Mouse (Mus musculus): ENCODE measurements around the gene Dchs1.

Dchs1 gene

DNA sequence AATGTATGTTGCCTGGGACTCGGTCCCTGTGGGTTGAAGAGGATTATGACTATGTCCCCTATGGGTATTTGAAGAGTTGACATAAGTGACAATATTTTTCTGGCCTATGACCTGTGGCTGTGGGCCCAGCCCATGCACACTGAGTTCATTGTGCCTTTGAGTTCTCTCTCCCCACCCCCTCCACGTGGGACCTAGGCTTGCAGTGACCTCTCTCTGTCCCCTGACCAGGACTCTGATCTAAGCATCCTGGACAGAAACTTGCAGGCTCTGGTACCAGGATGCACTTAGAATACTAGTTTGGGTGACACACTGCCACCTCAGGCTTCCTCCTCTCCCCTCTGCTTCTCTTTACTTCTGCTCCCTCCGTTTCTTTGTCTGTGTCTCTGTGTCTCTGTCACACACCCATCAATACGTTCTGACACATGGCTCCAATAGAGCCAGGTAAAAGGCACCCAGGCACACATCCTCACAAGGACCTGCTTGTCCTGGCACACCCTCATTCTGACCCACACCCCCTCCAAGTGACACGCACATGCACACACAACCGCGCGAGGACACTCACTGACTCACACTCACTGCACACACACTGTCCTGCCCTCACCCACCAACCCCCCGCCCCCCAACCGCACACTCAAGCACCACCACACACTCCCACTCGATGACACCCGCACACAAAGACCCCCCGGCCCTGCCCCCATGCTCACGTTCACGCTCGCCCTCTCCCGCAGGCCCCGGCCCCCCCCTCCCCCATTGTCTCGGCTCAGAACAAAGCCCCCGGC is 759 bp downstream of the Dchs1 start:
- in situ Hi-C loops (cut with MboI, MseI) = no loop called here

DNA sequence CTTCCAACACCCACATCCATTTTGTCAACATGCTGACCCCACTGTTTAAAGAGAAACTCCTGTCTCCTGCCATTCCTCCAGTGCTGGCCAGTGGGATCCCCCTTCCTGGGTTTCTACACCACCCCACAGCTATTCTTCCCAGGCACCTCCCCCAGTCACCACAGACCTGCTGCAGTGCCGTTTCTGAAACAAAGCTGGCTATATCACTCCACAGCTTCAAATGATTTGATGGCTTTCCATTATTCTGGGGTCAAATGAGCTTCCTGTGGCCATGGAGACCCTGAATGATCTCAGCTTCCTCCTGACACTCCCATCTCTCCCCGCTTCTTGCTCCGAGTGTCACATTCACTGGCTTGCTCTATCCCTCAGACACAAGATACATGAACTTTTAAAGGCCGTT is 2.9 kb downstream of the Dchs1 start:
- in situ Hi-C loops (cut with MboI, MseI) = no loop called here

DNA sequence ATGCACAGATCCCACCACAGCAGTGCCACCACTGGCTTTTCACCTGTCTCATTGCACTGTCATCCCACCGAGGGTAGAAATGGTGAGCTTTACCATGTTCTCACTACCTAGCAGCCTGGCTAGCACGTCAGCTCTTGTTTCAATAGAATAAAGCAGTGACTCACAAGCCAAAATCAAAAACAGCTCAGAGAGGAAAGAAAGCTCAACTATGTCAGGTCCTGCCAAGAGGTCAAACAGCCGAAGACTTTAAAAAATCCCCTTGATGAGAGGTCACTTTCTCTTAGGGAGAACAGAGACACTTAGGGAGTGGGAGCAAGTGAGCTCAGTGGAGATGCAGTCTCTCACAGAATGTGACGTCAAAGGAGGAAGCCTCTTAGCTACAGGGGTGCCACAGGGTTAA is 3.6 kb downstream of the Dchs1 start:
- in situ Hi-C loops (cut with MboI, MseI) = no loop called here

DNA sequence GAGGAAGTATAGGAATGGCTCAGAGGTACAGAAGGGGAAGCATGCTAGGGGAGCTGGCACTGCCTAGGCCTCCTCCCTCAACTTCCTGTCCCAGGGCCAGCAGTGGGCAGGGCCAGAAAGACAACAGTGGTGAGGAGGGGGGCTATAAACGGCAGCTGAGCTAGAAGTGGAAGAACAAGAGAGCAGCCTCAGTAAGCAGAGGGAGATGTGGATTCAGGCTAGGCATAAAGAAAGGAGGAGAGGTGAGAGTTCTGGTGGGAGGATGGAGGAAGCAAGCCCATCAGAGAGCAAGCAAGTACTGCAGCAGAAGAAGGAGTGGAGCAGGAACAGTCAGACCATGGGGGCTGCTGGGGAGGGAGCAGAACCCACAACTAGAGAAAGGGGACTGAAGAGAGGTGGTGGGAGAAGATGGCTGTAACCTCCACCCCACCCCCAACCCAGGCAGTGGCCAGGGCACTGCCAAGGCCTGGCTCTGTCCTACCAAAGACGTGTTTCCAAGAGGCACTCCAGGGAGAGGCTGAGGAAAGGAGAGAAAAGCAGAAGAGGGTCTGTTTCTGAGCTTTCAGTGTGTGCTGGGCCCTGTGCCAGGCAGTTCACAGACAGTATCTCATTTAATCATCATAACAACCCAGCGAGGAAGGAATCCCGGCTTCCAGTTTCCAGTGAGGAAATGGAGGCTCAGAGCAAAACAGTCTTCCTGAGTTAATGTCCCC is 8.7 kb downstream of the Dchs1 start:
- in situ Hi-C loops (cut with MboI, MseI) = no loop called here

DNA sequence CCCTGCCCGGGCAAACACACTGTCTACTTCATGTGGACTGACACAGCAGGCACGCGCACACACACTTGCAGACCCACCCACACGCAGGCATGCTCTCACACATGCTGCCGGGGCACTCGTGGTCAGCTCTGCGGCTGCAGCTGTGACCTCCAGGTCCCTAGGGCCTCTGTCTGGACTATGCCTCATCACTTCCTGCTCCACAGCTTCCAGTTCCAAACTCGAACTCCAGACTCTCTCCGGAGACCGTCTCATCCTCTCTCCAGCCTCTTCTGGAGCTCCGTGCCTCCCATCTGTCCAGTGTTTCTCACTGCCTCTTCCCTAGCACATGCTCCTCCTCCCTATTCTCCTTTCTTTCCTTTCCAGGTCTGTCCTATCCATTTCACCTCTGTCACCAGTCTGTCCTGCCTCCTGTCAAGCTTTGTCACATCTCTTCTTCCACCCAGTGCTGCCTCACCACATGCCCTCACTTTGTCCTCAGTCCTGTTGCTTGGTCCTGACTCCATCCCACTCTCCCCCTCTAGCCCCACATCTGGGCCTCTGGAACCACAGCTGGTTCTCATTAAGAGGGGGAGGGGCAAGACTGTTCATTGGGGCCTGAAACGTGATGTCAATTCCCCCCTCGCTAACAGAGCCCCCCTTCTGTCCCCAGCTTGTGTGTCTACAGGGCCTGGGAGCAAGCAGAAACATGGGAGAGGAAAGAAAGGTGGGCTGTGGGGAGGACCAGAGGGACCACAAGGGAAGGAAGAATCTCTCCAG is 9.5 kb downstream of the Dchs1 start:
- in situ Hi-C loops (cut with MboI, MseI) = no loop called here

DNA sequence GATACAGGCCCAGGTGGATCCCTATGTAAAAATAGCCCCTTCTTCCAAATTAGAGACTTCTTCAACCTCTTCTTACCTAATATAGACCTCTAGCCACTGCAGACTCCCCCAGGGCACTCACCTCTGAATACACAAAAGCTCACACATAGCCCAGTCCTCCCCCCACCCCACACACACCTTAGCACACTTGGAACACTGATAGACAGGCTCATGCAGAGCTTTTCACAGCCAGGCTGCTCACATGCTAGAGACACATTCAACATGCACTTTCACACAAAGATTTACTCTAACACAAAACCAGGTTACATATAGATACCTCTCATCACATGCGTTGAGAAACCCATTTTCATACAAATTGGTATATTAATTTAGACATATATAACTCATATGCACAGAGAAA is 10.1 kb downstream of the Dchs1 start:
- in situ Hi-C loops (cut with MboI, MseI) = no loop called here

DNA sequence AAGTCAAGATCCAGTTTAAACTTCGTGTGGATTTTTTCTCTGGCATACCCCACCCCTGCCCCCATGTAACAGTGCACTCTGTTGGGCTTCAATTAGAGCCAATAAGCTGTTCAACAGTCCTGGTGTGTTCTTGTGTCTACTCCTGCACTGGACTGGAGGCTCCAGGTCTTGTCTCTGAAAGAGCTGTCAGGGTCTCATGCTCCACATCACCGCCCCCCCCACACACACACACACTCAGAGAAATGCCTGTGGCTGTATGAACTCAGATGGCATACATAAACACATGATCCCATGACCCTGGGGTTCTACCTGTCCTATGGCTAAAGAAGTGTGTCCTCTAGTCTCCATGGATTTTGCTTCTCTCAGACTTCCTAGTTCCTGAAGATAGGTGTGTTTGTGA is 11.4 kb downstream of the Dchs1 start:
- in situ Hi-C loops (cut with MboI, MseI) = no loop called here

DNA sequence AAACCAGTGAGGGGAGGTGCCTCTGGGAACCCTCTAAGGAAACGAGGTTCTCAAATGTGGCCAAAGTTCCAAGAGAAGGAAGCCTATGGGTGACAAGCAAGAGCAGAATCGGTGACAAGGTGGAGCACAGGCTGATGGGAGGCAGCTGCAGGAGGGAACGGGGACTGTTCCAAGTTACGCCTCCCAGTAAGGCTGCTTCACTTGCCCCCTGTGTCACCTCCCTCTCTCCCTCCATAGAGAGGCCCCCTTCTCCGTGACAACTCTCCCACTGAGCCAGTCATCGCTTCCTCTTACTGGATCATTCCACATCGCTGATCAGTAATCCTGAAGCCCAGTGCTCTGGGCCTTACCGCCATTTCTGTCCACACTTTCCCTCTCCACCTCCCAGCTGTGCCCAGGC is 12.8 kb downstream of the Dchs1 start:
- in situ Hi-C loops (cut with MboI, MseI) = no loop called here

DNA sequence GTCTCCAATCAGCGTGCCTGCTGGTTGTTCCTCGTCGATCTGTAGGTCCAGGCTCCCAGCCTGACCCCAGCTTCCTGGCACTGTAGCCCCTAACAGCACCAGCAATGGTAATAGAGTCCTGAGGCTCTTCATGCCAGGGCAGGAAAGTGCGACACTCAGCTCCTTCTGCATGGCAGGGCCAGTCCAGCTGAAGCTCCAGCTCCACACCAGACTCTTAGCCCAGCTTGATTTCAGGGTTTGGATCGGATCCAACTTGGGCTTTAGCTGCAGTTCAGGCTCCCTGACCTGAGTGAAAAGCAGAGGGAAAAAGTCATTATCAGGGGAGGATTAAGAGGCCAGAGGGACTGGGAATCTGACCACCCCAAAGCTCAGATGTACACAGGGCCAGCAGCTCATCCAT is 14.4 kb downstream of the Dchs1 start:
- in situ Hi-C loops (cut with MboI, MseI) = no loop called here

DNA sequence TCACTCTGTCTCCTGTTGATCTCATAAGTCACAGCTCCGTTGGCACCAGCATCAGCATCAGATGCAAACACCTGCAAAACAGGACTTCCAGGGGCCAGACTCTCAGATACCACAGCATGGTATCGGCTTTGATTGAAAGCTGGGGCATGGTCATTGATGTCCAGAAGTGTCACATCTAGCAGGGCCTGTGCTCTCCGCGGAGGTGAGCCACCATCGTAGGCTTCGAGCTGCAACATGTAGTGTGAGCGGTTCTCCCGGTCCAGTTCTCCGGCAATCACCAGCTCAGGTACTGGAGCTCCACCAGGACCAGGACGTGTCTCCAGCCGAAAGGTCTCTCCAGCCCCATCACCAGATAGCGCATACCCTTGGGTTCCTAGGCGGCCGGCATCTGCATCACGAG is 15.1 kb downstream of the Dchs1 start:
- in situ Hi-C loops (cut with MboI, MseI) = no loop called here

DNA sequence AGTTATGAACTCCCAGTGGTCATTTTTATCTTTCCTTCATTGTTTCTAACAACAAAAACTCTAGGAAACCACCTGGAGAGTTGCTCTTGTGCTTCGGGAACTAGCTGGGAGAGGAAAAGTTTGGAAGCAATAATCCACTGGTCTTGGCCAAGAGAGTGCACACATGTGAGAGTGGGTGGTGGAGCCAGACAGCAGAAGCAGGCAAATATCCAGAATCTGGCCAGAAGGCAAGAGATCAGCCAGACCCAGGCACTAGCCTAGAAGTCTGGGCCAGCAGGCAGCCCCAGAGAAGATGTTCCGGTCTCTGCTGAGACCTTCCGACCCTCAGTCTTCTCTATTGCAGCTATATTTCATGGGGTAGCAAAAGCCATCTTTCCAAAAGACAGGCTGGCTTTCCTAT is 17.5 kb downstream of the Dchs1 start:
- in situ Hi-C loops (cut with MboI, MseI) = no loop called here

DNA sequence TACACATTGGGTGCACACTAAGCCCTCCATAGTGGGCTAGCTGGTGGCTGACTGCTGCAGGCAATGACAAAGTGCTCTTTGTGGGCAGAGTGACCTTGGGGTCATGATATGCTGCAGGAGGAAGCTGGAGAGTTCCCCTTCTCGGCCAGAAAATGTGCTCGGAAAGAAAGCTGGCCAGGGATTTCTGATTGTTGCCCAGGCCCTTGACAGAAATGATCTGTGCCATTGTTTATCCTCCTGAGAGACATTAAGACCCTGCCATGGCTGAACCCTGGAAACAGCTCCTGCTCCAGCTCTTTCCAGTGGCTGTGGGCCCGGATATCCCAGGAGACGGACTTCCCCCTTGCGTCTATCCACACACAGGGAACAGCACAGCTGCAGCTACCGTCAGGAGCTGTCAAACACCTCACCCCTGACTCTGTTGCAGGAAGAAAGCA is 19.7 kb downstream of the Dchs1 start:
- in situ Hi-C loops (cut with MboI, MseI) = no loop called here

DNA sequence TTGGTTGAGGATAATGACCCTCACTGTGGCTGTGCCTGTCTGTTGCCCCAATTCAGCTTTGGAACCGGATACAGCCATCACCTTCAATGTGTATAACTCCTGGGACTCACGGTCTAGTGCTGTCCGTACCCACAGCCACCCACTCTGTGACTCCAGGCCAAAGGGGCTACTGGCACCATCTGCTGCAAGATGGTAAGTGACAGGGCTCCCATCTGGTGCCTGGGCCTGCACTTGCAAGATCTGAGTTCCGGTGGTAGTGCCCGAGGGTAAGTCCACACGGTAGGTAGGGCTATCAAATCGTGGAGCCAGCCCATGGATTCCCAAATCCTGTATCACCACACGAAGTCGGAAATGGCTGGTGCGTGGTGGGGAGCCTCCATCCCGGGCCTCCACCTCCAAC is 23.1 kb downstream of the Dchs1 start:
- in situ Hi-C loops (cut with MboI, MseI) = no loop called here

DNA sequence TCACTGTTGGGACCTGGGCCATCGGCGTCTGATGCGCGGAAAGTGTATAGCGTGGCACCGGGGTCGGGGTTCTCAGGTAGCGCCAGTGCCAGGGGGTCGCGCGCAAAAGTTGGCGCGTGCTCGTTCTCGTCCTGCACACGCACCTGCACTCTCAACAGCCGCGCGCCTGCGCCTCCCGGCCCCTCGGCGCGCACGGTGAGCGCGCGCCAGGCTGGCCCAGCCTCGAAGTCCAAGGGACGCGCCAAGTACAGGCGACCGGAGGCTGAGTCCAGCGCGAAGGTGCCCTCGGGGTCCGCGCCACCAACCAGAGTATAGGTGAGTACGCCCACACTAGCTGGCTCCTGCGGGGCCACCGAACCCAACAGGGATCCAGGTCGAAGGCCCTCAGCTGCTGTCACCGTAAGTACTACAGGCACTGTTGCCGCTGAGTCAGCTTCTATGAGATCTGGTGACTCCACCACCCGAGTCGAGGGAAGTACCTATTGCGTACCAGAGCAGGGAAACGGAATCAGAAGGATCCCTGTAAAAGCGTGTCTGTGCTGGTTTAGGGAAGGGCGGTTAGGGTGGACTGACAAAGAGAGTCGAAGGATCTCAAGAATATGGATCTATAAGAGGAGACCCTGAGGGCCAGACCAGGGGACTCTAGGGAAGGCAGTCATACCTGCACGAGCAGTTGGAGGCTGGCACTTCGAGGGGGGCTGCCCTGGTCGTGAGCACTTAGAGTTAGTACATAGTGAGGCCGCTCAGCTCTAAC is 24.8 kb downstream of the Dchs1 start:
- in situ Hi-C loops (cut with MboI, MseI) = no loop called here

DNA sequence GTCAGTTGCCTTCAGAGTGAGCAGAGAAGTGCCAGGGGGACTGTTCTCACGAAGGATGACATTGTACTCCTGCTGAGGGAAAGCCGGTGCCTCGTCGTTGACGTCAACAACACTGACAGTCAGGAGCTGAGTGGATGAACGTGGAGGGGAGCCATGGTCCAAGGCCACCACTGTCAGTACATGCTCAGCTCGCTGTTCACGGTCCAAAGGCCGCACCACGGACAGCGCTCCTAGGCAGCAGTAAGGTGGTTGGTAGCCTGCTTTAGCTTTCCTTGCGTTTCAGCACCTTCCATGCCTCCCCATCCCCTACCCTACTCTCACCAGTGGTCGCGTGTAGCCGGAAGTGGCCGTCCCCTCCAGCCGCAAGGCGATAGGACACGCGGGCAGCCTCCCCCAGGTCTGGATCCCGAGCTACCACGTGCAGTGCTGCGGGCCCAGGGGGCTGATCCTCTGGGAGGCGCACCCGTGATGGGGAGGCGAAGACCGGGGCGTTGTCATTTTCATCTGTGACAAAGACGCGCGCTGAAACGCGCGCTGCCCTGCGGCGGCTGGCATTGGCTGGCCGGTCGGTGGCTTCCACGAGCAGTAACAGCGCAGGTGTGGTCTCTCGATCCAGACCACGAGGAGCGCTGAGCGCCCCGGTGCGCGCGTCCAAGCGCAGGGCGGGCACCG is 25.5 kb downstream of the Dchs1 start:
- in situ Hi-C loops (cut with MboI, MseI) = no loop called here

DNA sequence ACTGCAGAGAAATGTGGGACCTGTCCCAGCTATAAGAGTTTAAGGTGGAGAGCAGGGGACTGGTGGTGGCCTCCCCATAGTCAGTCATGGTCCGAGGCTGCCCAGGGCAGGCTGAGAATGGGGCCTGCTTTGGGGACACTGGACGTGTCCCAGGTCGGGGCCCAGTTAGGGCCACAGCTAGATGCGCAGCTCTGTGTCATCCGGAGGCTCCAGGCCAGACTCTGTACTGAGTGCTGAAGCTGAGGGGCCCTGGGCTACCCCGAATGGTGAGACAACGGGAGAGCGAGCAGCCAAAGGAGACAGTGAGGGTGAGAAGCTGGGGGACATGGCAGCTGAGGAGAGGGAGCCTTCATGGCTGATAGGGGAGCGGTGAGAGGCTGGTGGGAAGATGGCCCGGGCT is 34.2 kb downstream of the Dchs1 start:
- in situ Hi-C loops (cut with MboI, MseI) = no loop called here

DNA sequence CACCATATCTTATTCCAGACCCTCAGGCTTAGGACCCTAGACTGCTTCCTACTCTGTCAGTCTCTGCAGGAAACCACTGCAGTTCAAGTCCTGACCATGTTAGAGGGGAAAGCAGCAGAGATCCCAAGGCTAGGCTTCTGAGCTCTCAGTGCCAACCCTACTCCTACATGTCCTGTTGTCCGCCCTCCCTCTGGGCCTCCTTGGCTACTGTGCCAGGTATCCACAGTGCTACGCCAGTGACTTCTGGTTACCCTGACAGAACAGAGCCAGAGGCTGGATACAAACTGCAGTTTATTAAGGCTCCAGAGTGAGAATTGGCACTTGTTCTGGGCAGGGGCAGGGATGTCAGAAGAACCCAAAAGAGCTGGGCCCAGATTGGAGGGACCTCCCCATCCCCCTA is 34.7 kb downstream of the Dchs1 start:
- in situ Hi-C loops (cut with MboI, MseI) = no loop called here

DNA sequence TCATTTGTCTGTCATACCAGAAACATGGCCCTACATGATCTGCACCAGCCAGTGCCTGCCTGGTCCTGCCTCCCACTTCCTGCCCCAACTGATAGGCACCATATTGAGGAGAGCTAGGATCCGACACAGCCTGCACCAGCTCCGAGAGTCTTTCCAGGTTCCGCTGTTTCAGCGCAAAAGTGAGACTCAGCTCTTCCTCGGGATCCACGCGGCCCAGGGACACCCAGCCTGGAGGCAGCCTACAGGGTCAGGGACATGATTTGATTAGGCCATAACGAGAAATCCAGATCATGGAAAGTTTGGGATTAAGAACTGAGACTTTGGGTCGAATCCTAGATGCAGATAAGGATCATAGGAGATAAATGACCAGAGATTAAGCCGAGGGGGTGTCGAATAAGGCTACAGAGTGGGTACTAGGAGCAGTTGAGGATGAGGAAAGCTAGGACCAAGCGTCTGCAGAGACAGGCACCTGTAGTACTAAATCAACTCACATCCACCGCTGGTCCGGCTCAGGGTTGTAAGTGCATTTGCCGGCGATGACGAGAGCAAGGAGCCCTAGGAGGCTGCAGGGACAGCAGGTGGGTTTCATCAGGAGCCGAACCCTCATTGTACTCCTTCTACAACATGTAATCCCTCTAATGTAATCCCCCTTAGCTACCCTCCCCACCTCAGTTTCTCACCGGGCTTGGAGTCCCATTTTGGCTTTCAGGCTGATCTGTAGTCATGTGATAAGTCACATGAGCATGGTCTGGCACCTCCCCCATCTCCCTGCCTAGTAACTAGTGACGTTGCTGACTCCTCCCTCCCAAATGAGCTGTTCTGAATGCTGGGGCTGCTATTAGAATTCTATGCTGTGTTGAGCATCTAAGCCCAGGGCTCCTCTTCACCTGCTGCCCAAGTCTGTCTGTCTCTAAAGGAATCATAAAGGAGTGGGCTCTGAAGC is 35.7 kb downstream of the Dchs1 start, which contains the start of gene Tpp1:
Gene Tpp1, minus strand, starts transcription at position 745 of the 943 bp plus-strand sequence.
- in situ Hi-C loops (cut with MboI, MseI) = no loop called here

DNA sequence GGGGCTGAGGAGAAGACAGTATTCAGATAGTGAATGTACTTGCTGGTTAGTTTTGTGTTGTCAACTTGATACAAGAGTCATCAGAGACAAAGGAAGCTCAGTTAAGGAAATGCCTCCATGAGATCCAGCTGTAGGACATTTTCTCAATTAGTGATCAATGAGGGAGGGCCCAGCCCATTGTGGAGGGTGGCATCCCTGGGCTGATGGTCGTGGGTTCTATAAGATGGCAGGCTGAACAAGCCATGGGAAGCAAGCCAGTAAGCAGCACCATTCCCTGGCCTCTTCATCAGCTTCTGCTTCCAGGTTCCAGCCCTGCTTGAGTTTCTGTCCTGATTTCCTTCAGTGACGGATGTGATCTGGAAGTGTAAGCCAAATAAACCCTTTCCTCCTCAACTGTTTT is 39.7 kb downstream of the Dchs1 start:
- in situ Hi-C loops (cut with MboI, MseI) = no loop called here

DNA sequence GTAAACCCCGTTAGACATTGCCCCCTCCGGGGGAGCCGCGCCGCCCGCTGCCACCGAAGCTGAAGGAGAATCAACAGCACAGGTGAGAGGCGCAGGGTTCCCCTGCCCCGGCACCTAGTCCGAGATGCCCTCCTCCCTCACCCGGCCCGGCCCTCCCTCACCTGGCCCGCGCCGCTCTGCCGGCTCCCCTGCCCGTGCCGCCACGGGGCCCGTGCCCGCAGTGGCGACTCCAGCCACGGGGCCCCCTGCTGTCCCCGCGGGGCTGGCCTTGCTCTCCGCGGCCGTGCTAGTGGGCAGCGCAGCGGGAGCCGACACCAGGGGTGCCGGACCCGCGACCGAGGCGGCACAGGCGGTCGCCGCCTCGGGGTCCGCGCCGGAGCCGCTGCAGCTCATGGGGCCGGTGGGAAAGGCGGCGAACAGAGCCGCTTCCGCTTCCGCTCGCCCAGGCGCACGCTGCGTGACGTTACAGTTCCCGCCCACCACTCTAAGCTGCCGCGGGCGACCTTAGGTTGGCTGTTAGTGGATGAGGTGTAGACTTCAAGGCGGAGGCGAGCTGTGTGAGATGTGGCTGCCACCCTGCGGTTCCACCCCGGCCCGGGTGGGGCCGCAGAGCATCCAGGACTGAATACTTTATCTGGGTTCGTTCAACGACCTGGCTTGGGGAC is 43.4 kb downstream of the Dchs1 start, which contains the start of gene Taf10:
Gene Taf10, minus strand, starts transcription at position 436 of the 665 bp plus-strand sequence.
- in situ Hi-C loops (cut with MboI, MseI) = no loop called here
